Mouse (Mus musculus): Measurements from ENCODE around the gene Rdx.

Gene Rdx

GRCm38 (mm10) chr9:52113091-52113490 is 66.1 kb downstream of the Rdx start:
- DNase-seq: no peak

GRCm38 (mm10) chr9:52119212-52119611 is 72.2 kb downstream of the Rdx start:
- DNase-seq: no peak

- no peak for DNase-seq
Measured at GRCm38 (mm10) chr9:52125225-52125624, 78.3 kb downstream of the Rdx start.

- peak; percentile 52 for DNase-seq
Measured at GRCm38 (mm10) chr9:52130348-52130747, 83.4 kb downstream of the Rdx start.

- no peak for DNase-seq
Measured at GRCm38 (mm10) chr9:52132771-52133170, 85.8 kb downstream of the Rdx start.

Measured in lung, postnatal 36 days (tissue).